Mouse (Mus musculus) thymus, postnatal 25 days (tissue): Measurements from ENCODE around the gene Pdzrn4.
"Not testable (repeated sequence)": the region's sequence is repeated elsewhere in the genome, so short reads cannot be mapped to it uniquely, and the experiment has no call there.

Experiments
- DNase-seq: peaks from one replicate; pipeline ENCODE4 v3.0.0; 2022

Gene Pdzrn4

DNA sequence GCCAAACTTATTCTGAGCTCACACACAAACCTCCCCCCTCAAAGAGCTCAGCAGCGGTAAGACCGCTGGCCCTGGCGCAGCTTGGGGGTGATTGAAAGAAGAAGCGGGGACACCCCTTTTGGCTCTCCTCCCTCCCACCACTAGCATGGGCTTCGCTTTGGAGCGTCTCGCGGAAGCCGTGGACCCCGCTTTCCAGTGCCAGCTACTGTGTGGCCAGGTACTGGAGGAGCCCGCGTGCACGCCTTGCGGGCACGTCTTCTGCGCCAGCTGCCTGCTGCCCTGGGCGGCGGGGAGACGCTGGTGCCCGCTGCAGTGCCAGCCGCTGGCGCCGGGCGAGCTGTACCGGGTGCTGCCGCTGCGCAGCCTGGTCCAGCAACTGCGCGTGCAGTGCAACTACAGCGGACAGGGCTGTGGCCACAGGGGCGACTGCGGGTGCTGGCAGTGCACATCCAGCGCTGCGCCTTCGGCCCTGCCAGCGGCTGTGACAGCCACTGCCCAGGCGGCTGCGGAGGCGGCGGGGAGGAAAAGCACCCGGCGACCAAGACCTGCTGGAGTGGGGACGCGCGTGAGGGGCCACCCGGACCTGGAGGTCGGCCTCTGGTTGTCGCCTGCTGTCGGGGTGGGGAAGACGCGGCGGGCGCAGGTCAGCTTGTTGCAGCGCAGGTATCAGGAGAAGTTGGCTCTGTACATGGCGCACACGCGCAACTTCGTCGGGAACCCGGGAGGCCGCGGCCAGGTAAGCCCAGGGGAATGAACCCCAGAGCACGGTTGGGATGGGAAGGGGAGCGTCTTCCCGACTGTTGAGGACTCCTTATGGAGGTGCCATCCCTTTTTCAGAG is at the start of gene Pdzrn4:
Pdzrn4 (plus strand) TSS at position 112 of the 839 bp plus-strand sequence.
- no peak for DNase-seq

DNA sequence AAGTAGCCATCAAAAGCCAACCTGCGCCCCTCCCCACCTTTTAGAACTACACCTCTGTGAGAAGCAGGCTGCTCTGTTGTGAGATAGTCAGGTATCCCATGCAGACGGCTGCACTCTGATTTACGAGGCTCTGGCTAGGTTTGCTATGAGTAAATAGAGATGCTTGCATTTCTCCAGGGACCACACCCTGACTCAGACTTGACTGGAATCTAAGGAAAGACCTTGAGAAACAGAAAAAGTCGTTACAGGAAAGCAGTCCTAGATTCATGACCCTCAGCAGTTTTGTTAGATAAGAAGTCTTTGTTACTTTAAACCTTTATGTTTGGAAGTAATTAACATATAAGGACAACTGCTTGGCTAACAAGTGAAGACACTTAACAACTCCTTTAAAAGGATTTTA is 49.3 kb upstream of the Pdzrn4 start:
- DNase-seq = no peak

DNA sequence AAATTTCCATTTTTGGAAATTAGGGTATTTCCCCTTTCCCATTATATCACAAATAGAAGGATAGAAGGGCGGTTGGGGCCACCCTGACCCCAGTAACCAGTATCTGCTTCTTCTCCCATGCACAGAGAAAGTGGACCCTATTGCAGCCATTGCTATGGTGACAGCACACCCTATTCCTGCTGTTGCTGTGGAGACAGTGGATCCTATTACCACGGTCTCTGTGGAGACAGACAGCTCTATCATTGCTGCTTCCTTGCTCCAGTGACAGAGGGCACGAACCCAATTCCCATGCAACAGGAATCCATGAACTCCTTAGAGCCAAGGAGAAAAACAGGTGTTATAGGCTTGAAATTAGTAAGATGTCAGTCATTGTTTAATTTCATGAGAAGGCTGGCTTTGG is 48.8 kb upstream of the Pdzrn4 start:
- DNase-seq = no peak

DNA sequence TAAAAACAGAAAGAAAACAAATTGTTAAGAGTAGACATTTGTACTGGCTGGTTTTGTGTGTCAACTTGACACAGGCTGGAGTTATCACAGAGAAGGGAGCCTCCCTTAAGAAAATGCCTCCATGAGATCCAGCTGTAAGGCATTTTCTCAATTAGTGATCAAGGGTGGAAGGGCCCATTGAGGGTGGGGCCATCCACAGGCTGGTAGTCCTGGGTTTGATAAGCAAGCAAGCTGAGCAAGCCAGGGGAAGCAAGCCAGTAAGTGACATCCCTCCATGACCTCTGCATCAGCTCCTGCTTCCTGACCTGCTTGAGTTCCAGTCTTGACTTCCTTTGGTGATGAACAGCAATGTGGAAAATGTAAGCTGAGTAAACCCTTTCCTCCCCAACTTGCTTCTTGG is 48.2 kb upstream of the Pdzrn4 start:
- DNase-seq = not testable (repeated sequence)

DNA sequence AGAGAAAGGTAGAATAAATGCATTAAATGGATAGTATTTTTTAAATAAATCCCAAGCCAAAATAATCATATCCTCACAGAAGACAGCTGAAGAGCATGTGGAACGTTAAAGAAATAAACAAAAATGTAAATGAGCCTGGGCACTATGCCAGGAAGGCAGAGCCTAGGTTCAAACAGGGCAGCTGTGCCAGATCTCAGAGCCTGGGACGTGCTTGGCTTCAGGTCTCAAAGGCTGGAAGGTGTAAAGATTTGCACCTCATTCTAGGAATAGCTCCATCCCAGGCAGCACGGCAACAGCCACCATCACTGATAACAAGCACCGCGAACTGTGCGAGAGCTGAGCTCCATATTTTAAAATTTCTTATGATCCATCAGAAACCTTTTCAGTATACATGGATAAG is 32.5 kb upstream of the Pdzrn4 start:
- no peak for DNase-seq

DNA sequence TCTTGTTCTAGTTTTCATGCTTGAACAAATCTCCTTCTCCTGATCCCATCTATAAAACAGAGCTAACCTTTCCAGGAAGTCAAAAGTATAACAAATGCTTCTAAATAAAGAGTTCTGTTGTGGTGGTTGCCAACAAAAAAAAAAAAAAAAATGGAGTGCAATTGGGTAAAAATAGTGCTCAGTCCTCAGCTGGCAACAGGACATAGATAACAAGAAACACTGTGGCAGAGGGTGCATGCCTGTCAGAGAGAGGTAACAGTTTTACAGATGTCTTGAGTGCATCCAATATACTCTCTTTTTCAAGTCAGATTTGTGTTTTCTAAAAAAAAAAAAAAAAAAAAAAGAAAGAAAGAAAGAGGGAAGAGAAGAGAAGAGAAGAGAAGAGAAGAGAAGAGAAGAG is 32.1 kb upstream of the Pdzrn4 start:
- no peak for DNase-seq

DNA sequence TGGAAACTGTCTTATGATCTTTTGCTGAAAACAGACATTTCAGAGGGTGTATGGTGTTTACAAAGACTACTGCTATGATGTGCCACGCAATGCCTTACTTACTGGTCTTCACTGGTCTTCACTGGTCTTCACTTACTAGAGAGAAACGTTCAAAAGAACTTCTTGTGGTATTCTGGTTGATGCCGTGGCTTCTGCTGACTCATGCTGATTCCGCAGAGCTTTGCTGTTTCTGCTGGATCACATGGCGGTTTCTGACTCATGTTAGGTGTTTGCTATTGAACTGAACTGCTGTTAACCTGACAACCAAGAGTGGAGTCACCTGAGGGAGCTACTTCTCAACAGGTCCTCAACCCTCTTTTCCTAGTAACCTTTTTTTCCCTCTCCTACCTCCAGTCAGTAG is 1.9 kb upstream of the Pdzrn4 start:
- no peak for DNase-seq

DNA sequence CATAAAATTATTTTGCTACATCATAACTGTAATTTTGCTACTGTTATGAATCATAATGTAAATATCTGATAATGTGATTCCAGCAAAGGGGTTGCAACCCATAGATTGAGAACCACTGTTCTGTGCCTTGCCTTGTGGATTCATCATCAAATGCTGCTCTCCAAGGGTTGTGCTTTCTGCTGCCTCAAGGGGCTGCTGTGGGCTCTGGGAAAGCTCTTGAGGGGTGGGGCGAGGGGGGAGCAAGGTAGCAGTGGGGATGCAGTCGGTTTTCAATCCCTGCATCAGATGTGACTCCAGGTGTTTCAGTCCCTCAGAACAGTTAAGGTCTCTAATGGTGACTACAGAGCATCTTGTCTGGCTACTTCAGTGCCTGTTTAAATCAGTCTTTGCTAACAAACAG is 2.1 kb downstream of the Pdzrn4 start:
- DNase-seq = no peak

DNA sequence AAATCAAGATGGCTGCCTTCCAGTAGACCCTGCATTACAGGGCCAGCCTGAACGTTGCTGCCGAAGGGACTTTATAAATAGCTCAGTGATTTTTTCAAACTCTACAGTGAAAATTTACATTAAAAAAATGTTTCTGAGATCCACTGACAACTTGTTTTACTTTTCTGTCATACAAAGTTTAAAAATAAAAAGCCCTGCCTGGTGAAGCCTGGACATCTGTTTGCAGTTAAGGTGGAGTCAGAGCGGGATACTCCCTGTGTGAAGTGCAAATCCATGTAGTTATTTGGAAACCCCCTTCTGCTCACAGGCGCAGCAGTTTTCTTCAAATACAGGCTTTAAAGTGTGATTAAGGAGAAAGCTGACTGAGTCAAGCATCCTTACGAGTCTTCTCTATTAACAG is 2.6 kb downstream of the Pdzrn4 start:
- no peak for DNase-seq

DNA sequence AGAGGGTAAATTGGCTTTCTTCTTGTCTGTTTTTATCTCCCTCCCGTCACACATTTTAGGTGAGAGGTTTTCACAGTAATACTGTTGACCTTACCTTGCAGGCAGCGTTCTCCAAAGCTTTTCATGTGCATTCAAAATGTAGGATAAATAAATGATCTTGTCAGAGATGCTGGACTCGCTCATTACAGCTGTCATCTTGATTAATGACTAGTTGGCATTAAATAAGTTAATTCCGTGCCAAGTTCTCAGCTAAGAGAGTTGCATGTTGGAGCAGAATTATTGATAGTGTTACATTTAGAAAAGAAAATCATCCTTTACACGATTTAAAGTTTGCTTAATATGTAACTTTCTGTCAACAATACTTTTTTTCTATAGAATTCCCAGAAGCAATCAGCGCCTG is 4.9 kb downstream of the Pdzrn4 start:
- no peak for DNase-seq

DNA sequence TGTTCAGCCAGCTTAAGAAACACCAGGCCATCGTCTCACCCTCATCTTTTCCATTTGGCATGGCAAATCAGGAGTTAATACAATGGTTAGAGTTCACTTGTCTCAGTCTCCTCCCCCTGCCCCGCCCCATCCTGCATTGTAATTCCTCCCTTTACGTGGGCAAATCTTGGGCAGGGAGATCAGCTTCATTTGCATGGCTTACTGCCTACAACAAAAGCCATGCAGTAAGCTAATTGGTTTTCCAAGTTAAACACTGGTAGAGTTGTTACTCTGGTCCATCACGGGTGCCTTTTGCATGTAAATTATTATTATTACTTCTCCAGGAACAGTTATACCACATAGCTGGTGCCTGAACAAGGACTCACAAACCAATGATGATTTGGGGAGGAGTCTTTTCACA is 18.6 kb downstream of the Pdzrn4 start:
- no peak for DNase-seq

DNA sequence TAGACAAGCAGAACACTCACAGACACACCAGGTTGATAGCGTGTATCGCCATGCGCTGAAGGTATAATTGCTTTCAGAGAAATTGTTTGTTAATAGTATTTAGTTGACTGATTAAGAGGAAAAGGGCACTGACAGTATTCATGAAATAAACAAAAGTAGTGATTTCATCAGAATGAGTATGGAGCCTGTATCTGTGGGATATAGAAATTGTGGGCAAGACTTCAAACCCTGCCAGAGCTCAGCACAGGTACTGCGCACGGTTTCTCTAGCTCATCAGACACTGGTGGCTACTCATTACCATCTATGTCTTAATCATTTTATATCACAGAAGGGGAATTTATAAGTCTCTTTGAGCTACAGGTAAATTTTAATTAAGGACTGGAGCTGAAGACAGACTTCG is 19.5 kb downstream of the Pdzrn4 start:
- no peak for DNase-seq

DNA sequence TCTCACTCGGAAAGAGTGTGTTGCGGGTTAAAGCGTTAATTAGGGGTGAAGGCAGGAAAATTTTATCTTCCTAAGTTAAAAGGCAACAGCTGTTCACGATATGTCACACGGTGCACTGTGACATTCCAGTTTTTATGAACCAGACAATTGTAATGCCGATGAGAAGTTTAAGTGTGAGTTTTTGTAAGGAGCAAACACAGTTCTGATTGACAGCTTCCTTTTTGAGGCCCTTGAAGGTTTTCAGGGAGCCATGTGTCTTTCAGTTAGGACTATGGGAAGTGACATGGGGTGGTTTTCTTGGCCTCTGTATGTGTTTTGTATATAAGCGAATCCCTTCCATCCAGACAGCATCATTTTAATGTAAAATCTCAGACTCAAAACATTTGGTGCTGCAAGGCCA is 20.0 kb downstream of the Pdzrn4 start:
- no peak for DNase-seq

DNA sequence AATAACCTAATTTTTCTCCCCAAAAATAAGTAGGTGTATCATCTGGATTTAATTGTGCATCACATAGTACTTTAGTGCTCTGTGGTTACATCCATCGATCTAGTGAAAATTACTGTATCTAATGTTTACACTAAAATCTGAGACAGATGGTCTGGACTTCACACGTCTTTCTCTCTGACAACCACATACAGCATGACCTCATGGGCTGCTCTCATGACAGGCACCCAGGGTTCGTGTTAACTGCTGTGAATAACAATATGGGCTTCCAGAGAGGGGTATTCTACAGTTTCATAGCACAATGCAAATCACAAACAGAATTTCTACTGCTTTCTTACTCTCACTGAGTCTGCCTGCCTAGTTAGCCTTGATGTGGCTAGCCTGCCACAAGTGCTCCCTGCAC is 20.4 kb downstream of the Pdzrn4 start:
- no peak for DNase-seq

DNA sequence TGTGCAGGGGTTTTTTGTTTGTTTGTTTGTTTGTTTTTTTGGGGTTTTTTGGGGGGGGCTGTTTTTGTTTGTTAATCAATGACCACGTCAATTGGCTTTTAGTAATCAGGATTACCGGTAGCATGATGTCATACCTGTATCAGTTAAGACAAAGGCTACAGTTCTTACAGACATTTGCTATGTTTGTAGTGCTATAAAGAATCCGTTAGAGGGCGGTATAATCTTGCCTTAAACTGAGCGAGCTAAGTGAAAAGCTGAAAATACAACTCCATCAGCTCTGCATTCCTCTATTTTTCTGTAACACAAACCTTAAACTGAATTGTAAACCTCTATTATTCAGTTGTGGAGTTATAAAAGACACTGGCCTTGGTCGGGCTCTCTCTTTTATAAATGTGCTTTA is 37.9 kb downstream of the Pdzrn4 start:
- no peak for DNase-seq

DNA sequence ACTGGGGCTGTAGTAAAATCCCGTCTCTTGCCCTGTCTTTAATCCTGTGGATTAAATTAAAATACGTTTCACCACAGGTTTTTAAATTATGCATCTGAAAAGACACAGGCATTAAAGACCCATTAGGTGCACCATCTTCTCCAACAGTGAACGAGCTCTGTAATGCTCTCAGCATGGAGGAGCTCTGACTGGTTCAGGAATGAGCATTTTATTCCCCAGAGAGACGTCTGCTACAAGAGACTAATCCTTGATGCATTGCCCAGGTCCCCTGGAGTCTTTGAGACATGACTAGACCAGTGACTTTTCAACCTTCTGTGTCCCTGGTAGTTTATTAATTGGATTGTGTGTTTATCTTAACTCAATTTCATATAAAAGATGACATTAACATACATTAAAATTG is 38.6 kb downstream of the Pdzrn4 start:
- DNase-seq = no peak

DNA sequence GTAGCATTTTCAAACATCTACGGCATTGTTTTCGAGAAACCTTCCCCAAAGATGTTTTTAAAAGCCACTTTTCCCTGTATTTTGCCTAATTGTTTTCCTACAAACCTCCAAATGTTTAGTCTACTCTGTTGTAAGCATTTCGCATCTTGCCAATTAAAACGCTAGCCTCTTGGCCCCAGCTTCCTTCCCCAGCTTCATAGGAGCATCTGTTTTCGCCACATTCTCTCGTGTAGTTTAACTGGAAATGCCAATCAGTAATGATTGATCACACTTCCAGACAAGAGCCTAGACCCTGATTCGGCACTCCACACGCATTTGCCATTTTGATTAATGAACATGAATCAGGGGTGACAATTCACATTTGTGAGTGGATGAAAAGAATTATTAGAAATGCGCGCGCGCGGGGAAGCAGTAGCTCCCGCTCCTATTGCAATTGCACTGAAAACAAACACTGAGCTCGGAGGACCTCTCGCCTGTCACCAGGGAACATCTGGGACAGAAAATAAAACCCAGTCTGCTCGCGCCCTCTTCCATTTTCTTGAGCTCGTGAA is 45.0 kb downstream of the Pdzrn4 start:
- no peak for DNase-seq

DNA sequence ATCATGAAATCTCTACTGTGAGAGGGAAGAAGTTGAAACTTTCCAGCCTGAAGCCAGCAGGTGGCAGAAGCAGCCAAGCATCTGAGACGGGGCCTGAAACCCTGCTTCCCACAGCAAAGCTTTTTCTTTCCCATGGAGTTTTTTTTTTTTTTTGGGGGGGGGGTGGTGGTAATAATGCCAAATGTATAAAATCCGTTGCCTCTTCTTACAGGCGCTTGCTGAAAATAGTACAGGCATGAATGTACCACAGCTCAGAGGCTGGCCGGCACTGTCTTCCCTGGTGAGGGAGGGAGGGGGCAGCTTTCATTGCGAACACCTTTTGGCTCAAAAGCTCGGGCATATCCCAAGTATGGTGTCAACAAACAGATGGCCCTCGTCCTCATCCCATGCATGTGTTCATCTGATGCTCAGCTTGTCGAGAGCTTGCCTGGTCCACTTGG is 51.0 kb downstream of the Pdzrn4 start:
- DNase-seq = no peak

DNA sequence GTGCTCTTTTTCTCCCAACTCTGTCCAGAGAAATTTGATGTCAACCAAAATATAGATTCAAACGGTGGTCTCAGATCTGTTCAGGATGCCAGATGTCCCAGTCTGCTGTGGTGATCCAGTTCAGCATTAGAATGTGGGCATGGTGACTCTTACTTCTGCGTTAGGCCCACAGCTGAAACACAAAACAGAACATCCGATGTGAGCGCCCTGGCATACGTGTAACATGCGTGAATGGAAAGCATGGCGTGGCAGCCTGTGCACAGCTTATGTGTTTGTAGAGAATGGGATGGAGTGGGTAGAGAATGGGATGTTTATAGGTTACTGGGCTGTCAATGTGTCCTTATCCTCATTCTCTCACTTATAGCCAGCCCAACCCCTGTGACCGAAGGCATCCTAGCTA is 52.4 kb downstream of the Pdzrn4 start:
- no peak for DNase-seq

DNA sequence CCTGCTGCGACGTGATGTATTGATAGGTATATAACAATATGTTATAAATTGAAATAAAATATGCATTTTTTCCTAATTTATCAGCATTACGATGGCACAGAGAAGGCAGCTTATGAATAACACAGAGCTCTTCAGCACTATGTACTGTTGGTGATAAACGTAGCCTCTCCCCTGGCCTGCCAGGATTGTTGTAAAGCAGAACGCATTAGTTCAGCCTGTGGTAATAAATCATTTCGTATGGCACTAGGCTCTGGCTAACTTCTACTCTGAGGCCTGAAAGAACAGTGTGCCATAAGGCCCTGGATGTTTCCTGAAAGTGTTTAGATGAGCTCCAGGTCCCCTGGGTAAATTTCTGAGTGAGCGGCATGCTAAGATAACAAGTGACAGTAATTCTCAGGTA is 55.9 kb downstream of the Pdzrn4 start:
- DNase-seq = no peak

DNA sequence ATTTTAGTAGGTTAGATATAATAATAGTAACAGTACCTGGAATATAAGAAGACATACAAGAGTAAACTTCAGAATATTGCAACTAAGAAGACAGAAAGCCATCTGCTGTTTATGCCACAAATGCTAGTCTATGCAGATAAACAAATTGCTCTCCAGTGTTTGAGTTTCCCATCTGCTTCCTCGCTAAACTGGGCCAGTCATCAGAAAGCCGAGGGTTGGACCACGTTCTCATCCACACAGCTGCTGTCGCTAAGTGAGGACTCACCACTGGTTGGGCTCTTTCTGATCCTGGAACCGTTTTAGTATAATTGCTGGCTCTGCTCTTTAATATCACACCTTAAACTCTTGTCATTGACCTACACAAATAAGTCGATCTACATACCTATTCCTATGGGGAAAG is 85.5 kb downstream of the Pdzrn4 start:
- no peak for DNase-seq

DNA sequence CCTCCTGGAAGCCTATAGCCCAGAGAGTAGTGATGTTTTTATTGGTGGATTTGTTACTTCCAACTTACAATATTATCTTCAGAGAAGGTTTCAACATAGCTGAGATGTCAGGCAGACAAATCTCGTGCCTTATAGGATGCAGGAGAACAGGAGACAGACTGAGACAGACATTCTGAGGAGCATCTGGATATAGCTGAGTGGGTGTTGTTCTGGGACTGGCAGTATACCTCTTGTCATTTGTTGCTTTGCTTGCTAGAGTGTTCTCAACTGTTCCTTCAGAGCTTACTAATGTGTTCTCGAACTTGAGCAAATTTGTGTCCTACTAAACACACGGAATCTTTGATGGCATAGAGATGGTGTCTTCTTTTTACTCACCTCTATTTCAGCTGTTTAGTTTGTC is 94.7 kb downstream of the Pdzrn4 start:
- DNase-seq = no peak

DNA sequence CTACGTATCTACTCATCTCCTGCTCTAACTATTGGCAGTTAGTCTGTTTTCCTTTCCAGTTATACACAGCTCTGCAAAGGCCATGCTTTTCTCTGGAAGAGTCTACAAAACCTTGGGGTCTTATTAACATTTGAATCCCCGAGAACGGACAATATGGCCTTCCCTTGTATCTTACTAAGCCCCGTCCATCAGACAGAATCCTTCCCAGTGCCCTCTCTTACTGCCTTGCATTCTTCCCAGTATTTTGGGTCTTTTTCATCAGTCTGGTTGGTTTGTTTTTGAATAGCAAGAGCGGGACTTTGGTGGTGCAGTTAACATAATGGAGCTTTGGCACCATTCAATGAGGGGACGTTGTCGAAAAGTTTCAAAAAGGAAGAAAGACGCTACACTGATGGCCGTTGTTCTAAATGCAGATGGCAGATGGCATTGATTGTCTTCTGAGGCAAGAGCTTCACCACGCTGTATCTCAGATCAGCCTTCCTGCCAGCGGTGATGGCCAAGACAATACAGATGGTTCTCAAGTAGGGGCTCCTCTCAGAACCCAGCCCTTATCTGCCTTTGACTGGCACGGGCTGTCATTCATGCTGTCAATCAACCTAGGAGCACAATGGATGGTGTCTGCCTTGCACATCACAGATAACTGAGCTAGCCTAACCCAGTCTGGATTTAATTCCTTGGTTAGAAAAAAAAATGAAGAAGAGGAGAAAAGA is 98.9 kb downstream of the Pdzrn4 start:
- DNase-seq = no peak

DNA sequence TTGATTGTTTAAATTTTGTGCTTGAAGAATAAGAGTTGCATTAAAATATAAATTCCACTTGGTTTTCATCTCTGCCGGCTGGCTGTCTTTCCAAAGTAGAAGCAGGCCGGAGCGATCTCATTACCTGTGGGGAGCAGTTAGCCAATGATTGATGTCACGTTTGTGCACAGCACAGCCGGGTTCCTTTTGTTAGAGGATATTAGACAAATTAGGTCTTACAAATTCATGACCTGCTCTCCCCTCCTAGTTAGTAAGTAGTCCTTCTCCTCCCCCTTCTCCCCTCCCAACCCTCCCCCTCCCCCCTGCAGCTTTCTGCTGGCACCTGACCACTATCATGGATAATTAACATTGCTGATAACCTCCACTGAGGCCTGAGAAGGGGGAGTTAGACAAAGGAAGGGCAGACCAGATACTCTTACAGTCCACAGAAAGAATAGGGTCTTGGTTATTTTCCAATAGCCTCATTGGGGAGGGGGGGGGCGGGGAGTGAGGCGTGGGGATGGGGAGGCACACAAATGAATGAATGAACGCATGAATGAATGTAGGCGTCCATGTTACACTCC is 103.7 kb downstream of the Pdzrn4 start:
- DNase-seq = no peak
